Mouse (Mus musculus) kidney, adult 2 months (tissue): ENCODE measurements at regions not wholly inside any gene's neighbourhood (a gene's known extent, or its start where the extent isn't known, plus 50 kb on each side); places are given as distances from the start of the nearest gene placed in this dataset.

Experiments used
- CTCF ChIP-seq: fragments of 200-500 bp; conservative IDR thresholded peaks from 2 replicates; pipeline ENCODE4 v1.5.1; 2011; ENCODE audit warnings: low read depth, mild to moderate bottlenecking, control low read depth, low read length, moderate library complexity, mixed read lengths; ENCODE audit not compliant: insufficient read depth, insufficient read length
- POLR2A ChIP-seq: fragments of 200-500 bp; IDR thresholded peaks from one replicate; pipeline ENCODE4 v1.6.1; 2011; ENCODE audit warnings: low read depth, low read length, control low read depth

GRCm38 (mm10) chr5:67487965-67488409 lies 59.9 kb upstream of the Bend4 start:
- TF ChIP-seq CTCF (no peak), POLR2A (no peak)
